Mouse (Mus musculus) thymus, postnatal 14 days (tissue): ENCODE measurements around the gene Myom1.

Source experiments
- DNase-seq: peaks from one replicate; pipeline ENCODE4 v3.0.0; 2021

Myom1 gene

DNA sequence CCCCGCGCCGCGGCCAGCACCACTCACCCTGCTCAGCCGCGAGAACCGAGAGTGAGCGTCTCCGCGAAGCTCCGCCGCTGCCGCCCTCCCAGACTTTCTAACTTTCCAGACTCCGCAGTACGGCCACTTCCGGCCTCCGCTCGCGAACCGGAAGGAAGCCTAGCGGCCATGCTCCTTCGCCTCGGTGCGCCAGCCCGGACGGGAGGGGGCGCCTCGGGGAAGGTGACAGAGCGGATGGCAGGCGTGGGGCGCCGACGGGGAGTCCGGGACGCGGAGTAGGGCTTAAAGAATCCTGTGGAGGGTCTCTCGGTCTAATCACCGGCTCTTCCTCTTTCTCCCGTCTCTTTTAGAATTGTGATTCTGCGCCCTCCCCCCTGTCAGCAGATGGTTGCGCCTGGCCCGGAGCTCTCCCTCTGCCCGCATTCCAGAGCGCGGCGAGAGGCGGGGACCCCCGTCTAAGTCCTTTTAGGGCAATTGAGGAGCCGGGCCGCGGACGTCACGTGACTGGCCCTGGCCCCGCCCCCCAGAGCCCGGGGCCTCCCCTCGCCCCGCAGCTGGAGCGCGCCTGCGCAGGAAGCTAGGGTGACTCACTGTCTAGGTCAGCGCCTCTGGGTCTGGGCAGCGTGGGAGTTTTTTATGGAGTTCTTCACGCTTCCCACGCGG, at the start of gene Myom1:
TSS of gene Myom1 (plus strand) at position 553 of the 663 bp plus-strand sequence.
- peak; percentile 99 for DNase-seq

DNA sequence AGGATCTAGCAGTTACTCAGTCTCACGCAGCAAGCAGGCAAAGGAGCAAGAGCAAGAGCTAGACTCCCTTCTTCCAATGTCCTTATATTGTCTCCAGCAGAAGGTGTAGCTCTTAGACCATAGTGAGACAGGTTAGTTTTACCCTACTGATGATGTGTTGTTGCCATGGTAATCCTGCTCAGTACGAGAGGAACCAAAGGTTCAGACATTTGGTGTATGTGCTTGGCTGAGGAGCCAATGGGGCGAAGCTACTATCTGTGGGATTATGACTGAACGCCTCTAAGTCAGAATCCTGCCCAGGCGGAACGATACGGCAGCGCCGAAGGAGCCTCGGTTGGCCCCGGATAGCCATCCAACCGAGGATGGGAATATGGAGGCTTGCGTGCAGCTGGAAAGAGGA, 38.9 kb upstream of the Myom1 start:
- DNase-seq: peak; percentile 86

DNA sequence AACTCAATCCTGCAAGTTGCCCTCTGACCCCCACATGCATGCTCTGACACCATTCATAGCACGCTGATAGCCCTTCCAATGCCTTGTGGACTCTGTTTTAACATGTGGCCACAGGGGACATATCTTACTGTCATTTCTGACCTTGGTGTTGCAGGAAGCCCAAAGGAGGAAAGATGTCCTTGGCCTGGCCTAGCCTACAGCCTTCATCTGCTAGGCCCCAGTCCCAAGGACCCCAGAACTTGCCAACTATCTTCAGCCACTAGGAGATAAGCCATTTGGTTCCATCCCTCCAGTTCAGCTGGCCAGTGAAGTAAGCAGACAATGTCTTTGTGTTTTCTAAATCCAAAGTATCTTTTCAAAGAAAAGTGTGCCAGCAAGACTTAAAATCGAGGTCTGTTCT, 37.2 kb upstream of the Myom1 start:
- DNase-seq: no peak

DNA sequence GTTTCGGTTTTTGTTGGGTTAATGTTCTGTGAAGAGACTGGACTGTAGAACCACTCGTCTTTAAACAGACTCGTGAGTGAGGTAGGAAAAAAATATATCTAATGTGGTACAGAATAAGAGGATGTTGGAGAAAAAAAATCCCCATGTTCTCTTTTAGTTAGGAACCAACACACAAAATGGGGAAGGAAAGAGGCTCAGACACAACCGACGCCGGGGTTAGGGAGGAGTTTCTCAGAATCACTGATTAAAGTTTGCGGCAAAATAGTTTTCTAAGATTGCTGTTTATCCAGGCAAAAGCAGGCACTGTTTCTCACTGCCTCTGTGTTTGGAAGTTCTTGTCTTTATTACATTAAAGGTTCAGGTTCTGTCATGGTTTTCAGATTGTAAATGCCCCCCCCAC, 36.3 kb upstream of the Myom1 start:
- DNase-seq: no peak

DNA sequence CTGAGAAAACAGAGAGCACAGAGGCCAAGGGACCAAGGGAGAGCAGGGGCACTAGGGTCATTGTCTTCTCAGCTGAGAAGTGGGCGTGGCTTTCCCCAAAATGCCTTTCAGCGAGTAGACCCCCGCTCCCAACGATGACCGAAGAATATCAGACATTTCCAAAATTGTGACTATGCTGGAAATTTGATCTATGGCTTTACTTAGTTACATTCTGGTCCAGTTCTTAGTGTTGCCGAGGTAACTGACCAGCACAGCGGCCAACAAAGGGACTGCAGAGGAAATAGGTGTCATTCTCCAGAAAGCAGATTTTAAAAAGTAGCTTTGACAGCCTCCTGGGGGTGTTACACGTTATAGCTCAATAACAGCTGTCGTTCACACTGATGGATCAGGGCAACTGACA, 35.2 kb upstream of the Myom1 start:
- no peak for DNase-seq

DNA sequence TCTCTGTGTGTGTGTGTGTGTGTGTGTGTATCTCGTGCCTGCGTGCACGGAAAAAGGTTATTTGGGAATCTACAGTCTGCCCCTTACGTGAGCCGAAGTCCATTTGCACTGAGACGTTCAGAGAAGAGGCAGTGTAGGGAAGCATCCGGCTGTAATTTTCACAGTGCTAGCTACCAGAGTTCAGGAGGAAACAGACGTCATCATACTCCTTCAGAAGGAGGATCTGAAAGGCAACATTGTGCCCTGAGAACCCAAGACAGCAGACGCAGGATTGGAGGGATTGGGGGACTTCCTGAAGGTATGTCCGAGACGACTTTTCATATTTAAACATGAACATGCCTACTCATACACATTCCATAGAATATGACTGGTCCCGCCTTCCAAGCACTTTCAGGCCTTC, 34.8 kb upstream of the Myom1 start:
- no peak for DNase-seq

DNA sequence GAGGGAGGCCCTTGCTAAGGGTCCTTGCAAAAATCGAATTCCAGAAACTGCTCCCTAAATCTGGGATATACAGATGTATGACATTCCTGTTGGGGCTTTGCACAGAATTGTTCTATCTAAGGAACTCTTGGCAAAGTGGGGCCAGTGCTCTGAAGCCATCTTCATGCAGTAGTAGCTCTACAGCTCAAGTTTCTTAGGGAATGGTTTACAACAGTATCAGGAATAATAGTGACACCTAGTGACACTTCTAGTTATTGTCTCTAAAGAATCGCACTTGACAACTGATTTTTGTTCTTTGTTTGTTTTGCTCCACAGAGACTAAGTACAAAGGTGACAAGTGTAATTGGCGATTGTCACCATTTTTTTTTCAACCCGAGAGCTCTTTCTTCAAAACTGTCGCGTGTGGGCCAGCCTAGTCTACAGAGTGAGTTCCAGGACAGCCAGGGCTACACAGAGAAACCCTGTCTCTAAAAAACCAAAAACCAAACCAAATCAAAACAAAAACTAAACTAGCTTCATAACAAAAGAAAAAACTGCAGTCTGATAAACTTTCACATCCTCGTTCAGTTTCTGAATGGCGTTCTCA, 33.7 kb upstream of the Myom1 start:
- DNase-seq: no peak

DNA sequence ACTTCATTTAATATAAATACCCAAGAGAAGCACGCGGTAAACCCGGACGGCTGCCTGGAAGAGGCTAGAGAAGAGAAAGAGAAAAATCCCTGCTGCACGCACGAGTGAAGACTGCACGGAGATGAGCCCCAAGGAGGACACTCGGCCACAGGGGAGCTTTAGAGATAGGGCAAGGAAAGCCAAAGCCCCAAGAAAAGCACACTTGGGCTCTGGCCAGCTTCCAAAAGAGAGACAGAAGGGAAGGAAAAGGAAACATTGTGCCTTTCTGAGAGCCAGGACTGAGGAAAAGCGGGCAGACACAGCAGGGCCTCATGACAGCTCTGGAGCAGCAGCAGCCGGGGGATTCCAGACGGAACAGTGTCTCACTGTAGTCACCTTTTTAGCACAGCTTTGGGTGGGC, 31.2 kb upstream of the Myom1 start:
- DNase-seq: no peak

DNA sequence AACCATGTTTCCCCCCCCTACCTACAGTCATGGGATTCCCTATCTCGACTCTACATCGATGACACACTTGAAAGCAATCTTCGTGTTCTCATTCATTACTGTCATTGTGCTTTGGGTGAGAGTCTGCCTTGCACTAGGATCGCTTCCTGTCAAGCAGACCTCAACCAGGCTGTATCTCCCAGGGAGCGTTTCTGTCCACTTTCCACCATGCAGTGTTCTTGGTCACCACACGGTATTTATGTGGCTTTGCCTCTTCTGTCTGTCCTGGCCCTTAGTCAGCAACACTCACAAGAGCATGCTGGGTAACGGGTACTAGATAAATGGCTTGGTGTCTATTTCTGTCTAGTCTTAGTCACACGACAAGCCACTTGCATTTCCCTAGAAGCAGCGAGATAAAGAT, 29.0 kb upstream of the Myom1 start:
- peak; percentile 18 for DNase-seq

DNA sequence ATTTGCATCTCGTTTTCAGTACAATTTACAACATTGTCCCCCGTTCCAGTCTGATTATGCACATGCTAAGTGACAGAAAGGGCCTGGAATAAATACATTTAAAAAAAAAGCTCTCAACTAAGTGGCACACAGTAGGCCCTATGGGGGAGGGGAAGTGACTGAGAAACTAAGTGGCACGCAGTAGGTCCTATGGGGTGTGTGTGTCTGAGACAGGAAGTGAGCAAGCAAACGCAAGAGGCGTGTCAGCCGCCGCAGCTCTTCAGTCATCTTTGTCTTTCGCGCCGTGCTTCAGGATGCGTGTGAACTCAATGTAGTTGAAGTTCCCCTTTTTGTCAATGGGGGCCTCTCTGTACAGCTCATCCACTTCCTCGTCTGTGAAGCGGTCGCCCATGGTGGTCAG, 28.4 kb upstream of the Myom1 start:
- peak; percentile 63 for DNase-seq

DNA sequence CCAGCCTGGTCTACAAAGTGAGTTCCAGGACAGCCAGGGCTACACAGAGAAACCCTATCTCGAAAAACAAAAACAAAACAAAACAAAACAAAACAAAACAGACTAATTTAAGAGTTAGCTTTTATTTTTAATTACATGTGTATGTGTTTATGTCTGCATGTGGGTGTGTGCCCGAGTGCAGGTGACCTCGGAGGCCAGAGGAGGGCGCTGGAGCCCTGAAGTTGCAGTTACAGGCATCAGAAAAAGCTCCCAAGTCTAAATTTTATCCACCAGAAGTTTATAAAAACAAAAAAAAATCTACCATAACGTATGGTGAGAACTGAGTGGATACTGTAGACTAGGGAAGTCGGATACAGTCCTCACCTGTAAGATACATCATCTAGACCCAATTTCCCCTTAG, 24.6 kb upstream of the Myom1 start:
- no peak for DNase-seq

DNA sequence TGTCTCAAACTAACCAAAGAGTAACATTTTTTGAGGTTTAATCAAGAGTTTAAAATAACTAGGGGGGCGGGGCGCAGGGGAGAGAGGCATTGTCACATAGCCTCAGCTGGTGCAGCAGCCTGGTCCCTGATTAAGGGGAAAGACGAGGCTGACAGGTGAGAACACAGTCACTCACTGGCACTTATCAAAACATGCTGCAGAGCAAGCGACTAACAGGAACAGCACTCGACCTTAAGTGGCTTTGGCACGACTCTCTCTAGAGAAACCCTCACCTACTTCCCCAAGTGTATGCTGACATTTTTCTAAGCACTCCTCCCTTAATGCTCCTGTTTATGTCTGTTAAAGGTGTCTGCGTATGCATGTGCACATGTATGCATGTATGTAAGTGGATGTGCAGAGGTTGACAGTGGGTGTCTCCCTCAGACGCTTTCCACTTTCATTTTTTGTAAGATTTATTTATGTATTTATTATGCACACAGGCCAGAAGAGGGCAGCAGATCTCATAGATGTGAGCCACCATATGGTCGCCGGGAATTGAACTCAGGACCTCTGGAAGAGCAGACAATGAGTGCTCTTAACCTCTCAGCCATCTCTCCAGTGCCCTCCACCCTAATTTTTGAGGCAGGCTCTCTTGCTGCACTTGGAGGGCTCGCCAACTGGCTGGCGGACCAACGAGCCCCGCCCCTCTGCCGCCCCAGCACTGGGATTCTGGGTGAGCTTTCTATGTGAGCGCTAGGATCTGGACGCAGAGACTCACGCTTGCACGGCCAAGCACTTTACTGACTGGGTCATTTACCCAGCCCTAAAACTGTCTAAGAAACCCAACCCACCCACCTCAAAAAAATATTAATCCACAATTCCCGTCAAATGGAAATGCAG, 22.8 kb upstream of the Myom1 start:
- peak; percentile 21 for DNase-seq

DNA sequence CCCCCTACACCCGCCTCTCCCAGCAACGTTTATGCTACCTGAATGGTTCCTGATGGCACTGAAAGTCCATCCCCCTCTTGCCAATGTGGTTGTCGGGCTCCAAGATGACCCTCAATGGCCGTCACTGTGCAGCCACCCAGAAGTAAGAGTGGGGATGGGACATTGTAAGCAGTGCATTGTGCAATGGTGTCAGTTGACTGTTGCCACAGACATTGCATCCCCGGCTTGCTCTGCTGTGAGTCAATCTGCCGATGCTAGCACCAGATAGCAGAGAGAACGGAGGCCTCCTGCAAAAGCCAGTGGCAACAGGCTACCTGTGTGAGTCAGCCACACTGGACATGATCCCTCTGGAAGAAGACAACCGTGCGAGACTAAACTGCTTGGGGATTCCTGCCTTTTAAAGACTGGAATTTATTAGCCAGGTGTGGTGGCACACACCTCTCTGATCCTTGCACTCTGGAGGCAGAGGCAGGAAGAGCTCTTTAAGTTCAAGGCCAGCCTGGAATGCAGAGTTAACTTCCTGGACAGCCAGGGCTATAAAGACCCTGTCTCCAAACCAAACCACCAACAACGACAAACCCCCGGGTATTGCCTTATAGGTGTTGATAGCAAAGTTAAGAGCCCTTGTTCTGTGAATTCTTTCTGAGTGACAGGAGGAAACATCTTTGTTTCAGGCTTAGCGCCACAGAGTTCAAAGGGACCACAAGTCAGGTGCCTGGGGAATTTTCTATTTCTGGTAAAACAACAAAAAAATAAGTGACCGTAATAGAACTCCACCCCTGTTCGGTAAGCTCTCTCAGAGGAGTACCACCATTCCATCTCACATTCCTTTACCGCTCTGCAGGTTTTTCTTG, 16.7 kb upstream of the Myom1 start:
- peak; percentile 16 for DNase-seq

DNA sequence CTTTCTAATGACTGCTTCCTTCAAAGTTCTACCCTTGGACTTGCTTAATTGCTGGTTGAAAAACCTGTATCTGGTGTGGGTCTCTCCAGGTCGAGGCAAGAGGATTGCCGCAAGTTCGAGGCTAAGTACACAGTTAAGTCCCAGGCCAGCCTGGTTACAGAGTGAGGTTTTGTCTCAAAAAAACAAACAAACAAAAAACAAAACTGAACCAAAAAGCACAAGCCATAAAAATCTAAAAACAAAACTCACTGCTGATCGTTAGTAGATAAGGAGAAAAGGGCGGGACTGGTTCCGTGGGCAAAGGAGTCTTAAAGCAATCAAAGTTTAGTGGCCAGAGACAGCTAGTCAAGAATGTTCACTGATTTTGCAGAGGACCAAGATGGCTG, 16.1 kb upstream of the Myom1 start:
- DNase-seq: no peak

DNA sequence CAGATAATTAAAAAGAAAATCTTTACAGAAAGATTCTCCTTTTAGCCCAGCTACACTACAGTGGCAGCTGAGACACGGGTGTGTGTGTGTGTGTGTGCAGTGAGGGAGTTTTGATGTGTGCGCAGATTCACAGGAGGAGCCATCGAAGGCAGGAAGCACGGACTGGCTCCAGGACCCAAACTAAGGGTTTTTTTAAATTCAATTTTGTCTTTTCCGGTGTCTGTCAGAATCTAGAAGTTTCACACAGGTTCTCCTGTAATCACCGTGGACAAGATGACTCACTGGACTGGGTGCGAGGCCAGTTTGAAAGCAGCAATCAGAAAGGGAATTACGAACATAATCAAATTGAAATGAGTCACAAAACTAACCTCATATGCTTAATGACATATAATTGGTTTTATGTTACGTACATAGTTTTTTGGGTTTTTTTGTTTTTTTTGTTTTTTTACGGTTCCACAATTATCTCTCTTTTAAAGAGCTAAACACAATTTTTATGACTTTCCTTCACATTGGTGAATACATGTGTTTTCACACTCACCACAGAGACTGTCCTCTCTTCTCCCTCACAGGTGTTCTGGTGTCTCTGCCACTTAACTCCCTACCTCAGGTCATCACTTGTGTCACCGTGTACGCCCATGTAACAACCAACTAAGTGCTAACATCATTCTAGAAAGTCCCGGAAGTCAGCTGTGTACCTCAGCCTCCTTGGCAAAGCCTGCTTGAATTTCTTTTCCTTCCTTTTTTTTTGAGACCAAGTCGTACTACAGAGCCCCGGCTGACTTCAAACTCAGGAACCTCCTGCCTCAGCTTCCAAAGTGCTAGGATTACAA, 15.4 kb upstream of the Myom1 start:
- DNase-seq: no peak

DNA sequence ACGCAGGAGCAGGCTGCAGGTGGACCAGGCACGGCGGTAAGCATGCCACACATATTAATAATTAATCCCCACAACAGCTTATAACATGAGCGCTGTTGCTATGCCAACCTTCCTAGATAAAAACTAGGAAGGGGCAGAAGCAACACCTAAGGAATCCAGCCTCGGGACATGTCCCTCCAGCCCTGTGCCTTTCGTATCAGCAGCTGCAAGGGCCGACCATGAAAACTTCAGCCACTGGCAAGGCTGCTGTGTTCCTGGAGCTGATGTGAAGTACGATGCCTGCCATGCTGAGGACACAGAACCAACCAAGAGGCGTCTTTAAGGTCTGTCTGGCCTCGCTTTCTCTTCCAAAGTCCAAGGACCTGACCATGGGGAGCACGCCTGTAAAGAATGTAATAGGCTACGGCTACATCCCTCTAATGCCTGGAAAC, 14.1 kb upstream of the Myom1 start:
- no peak for DNase-seq

DNA sequence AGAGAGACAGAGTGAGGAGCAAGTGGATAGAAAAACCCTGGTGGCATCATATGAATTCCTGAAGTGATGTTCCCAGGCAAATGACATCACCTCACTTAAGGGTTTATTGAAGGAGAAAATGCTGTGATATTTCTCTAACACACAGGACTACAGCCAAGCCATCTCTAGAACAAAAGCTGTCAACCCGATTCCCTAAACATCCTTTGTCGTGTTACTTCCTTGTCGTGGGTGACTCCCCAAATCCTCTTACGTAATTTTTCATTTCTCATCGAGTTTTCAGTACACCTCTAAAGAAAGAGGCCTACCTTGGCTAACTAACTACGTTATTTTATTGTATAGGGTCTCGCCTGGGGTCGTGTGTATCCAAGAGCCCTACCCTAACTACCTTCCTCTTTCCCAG, 13.0 kb upstream of the Myom1 start:
- no peak for DNase-seq

DNA sequence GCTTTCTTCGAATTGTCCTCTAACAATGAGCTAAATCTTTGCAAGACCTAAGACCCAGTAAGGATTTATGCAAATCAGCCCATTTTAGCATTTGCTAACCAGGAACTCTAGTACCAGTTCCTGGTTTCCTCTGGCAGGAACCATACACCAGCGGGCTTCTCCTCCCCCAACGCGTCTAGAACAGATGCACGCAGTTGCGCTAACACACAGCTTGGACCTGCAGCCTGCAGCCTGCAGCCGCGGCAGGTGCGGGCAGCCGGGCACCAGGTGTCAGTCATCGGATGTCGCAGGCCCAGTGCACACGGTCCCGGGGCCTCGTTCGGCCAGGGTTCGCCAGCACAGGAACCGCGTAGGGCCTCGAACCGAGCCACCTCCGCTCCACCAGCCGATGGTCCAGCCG, 12.4 kb upstream of the Myom1 start:
- peak; percentile 66 for DNase-seq

DNA sequence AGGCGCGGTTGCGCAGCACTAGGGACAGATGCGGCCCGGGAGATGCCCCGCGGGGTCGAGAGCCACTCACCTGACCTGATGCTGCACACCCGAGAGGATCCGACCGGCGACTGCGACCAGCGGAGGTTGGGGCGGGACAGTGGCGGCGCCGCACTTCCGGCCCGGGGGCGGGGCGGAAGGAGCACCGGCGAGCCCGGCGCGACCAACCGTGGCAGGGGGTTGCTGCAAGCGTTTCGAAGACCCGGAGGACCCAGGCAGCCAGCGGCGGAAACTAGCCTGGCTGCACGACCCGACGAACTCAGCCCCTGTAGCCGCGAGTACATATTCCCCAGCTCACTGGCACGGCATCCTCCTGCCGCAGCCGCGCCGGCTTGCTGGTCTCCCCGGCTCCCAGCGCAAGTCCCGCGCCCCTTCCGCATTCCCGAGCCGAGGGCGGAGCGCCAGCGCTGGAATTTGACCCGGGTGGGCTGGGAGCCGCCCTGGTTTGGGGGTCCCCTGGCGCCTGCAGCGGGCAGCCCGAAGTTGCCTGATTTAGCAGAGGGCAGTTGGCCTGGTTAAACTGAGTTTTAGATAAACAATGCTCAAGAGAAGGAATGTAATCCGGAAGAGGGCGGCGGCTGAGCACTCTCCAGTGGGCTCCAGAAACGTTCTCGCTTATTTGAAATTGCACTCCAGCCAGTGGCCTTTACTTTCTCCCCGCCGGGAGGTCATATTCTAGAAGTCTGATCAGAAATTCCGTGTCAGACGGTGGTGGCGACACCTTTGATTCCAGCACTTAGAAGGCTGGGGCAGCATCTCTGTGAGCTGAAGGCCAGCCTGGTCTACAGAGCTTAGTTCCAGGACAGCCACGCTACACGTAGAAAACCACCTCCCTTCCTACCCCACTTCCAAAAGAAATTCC, 11.8 kb upstream of the Myom1 start:
- DNase-seq: peak; percentile 89

DNA sequence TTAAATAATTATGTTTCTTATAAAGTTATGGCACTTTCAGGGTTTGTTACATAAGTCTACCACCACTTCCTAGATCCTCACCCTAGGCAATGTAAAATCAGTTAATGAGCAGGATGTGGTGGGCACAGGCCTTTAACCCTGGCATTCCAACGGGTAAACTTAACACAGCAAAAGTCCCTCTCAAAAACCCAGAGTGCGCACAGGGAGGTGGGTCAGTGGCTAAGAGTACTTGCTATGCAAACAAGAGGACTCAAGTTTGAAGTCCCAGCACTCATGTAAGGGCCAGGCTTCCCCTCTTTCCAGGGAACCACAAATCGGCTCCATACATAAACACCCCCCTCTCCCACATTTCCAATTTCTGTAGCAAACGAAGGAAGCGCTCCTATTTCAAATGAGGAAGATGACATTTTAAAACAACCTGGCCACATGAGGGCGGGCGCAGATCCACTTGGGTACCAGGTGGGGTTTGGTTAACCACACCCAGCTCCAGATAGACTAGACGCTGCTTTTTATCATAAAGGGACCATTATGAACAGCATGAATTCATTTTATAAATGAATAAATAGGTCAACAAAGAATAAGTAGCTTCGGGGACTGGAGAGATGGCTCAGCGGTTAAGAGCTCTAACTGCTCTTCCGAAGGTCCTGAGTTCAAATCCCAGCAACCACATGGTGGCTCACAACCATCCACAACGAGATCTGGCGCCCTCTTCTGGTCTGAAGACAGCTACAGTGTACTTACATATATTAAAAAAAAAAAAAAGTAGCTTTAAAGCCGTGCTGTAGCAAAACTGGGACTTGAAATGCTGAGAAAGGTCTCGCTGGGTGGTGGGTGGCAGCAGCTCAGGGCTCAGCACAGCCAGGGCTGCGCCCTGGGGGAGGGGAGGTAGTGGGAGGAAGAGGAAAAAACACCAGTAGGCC, 10.5 kb upstream of the Myom1 start:
- peak; percentile 59 for DNase-seq
